Mouse (Mus musculus) ES-E14 (cell line): ENCODE data around the gene Gm17571.

Source experiments
- HCFC1 ChIP-seq: IDR thresholded peaks from 2 replicates; pipeline ENCODE4 v1.6.1; 2012; ENCODE audit warnings: low read length, inconsistent platforms, borderline replicate concordance; ENCODE audit not compliant: insufficient read depth
- ZC3H11A ChIP-seq: IDR thresholded peaks from 2 replicates; pipeline ENCODE4 v1.6.1; 2012; ENCODE audit warnings: low read depth, mild to moderate bottlenecking, inconsistent platforms, low read length, borderline replicate concordance
- ZNF384 ChIP-seq: IDR thresholded peaks from 2 replicates; pipeline ENCODE4 v1.6.1; 2012; ENCODE audit warnings: low read depth, low read length, inconsistent platforms

DNA sequence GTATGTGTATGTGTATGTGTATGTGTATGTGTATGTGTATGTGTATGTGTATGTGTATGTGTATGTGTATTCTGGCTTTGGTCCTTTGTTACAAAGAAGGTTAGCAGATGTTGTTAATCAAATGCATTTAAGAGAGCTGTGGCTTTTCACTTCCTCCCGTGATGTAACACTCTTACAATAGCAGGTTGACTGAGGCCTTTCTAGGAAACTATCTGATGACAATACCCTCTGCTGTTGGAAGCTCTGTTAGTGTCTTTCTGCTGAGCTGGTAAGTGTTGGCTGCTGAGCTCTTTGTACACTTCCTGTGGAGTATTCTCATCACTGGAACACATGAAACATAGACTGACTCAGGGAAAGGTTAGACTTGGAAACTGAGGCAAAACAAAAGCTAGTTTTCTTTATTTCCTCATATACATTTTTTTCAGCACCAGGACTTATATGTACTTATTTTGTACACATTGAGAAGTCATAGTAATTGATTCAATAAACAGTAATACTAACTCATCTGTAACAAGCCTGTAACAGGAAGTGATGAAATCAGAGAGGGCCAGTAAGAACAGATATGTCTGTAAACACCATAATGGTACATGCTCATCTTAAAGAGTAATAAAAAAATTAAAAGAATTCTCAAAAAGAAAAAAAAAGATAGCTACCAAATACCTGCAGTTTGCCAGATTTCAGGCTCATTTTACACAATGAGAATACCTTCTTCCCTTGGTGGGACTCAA is 2.9 kb downstream of the Gm17571 start:
- TF ChIP-seq ZNF384 (no peak), ZC3H11A (no peak), HCFC1 (no peak)
